21 mouse cellular contexts compared by ENCODE assay signal in the genomic region with DNA sequence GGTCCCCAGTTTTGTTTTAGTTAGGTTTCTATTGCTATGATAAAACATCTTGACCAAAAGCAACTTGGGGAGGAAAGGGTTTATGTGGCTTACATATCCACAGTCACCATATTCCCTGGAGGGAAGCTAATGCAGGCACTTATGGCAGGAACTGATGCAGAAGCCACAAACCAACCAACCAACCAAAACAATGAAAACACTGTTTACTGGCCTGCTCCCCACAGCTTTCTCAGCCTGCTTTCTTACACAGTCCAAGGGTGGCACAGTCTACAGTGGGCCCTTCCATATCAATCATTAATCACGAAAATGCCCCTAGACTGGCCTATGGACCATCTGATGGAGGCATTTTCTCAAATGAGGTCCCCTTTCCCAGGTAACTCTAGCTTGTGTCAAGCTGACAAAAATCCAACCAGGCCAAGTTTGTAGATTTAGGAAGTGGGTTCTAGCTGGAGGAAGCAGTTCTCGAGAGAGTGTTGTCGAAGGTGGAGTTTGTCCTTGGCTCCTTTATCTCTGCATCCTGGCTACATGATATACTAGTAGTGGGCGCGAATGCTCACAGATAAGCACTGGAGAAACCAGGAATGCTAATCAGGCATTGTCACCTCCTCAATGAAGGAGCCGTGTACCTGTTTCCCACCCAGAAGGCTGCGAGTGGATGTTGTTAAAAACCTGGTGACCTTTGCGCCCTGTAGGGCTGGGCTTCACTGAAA. TPM values are rescaled to one million over a fixed set of nuclear protein-coding genes. Genes with fewer than 3 reads are reported as not detected.
"Had no signal": no experiment of that assay in that cellular context is flagged by ENCODE, and none has a peak within 500 bp of the region (broad histone marks: within the 10 kb centered on the region; RNA-seq: fewer than 3 reads in every experiment).

No protein-coding gene starts in this region.

- H3K9me3 ChIP-seq: kidney, embryonic 15.5 days; limb, embryonic 10.5 days; midbrain, embryonic 15.5 days had no signal

- ATAC-seq: lung, postnatal 0 days; midbrain, embryonic 15.5 days had no signal

- H3K9ac ChIP-seq: kidney, embryonic 15.5 days; midbrain, embryonic 15.5 days; neural tube, embryonic 13.5 days had no signal

- DNase-seq: kidney, adult 2 months; kidney, postnatal 14 days; lung, adult 2 months; lung, postnatal 4 days; retina, postnatal 1 day; right cerebral cortex, postnatal 25 days; thymus, postnatal 36 days had no signal

- H3K4me3 ChIP-seq: kidney, embryonic 15.5 days; limb, embryonic 10.5 days; midbrain, embryonic 15.5 days; neural tube, embryonic 13.5 days had no signal

- H3K4me1 ChIP-seq: kidney, embryonic 15.5 days; limb, embryonic 10.5 days; midbrain, embryonic 15.5 days had no signal

- H3K36me3 ChIP-seq: limb, embryonic 10.5 days; midbrain, embryonic 15.5 days had no signal

- H3K27ac ChIP-seq: kidney, embryonic 15.5 days; limb, embryonic 10.5 days; midbrain, embryonic 15.5 days; neural tube, embryonic 13.5 days had no signal

- H3K4me2 ChIP-seq: kidney, embryonic 15.5 days; midbrain, embryonic 11.5 days; midbrain, embryonic 15.5 days; neural tube, embryonic 13.5 days had no signal

- H3K27me3 ChIP-seq: kidney, embryonic 15.5 days; midbrain, embryonic 15.5 days; neural tube, embryonic 13.5 days had no signal

RNA-seq across cellular contexts. Expression of a gene that starts 35.9 kb away (rescaled TPM):
- total RNA-seq: layer of hippocampus, adult 8-10 months; layer of hippocampus, postnatal 14 days; left cerebral cortex, adult 18-20 months; left cerebral cortex, postnatal 10 days; megakaryocyte, adult 5-6 weeks had no signal
- polyA plus RNA-seq: kidney, adult 2 months; kidney, embryonic 15.5 days; large intestine, adult 2 months; limb, embryonic 14.5 days; lung, adult 2 months; midbrain, embryonic 15.5 days; neural tube, embryonic 13.5 days; small intestine, adult 2 months had no signal
